Mouse (Mus musculus) forebrain, embryonic 16.5 days (tissue): ENCODE data around the gene Cacna2d3. TPM values are rescaled to one million over a fixed set of nuclear protein-coding genes. Genes with fewer than 3 reads are reported as not detected.

Source experiments
- ATAC-seq: fragments of 200-750 bp; cut with Nextera tagmentation; 2 replicates; pipeline ENCODE4 v1.8.0; 2017; ENCODE audit warnings: mild to moderate bottlenecking, moderate library complexity
- H3K27ac ChIP-seq: fragments of 300-500 bp; sonication (generic); 2 replicates; pipeline ENCODE4 v1.5.1; 2014; ENCODE audit warnings: low read length, control low read depth
- H3K27me3 ChIP-seq: fragments of 300-500 bp; sonication (generic); replicated peaks from 2 replicates; pipeline ENCODE4 v1.6.1; 2014; ENCODE audit warnings: low read length; ENCODE audit not compliant: control insufficient read depth, insufficient read depth
- H3K36me3 ChIP-seq: fragments of 300-500 bp; sonication (generic); 2 replicates; pipeline ENCODE4 v1.6.1; 2014; ENCODE audit not compliant: control insufficient read depth, insufficient read depth
- H3K4me1 ChIP-seq: fragments of 300-500 bp; sonication (generic); replicated peaks from 2 replicates; pipeline ENCODE4 v1.6.1; 2014; ENCODE audit warnings: low read length; ENCODE audit not compliant: control insufficient read depth, insufficient read depth
- H3K4me2 ChIP-seq: fragments of 300-500 bp; sonication (generic); 2 replicates; pipeline ENCODE4 v1.6.1; 2014; ENCODE audit warnings: mild to moderate bottlenecking, low read length, control low read depth
- H3K4me3 ChIP-seq: fragments of 300-500 bp; sonication (generic); replicated peaks from 2 replicates; pipeline ENCODE4 v1.5.1; 2014; ENCODE audit warnings: mild to moderate bottlenecking, low read length, control low read depth
- H3K9ac ChIP-seq: fragments of 300-500 bp; sonication (generic); replicated peaks from 2 replicates; pipeline ENCODE4 v1.6.1; 2014; ENCODE audit warnings: low read depth, low read length, control low read depth
- H3K9me3 ChIP-seq: fragments of 300-500 bp; sonication (generic); 2 replicates; pipeline ENCODE4 v1.6.1; 2016; ENCODE audit warnings: low read length; ENCODE audit not compliant: control insufficient read depth
- WGBS: fragments of 180-500 bp; shearing (Covaris S2); extraction: QIAGEN DNeasy Blood & Tissue Kit; methylation state at CpG from one replicate; pipeline ENCODE4 v1.1.7; 2014; 5-methylcytosine and 5-hydroxymethylcytosine counted together
- polyA plus RNA-seq: library from polyadenylated mRNA; unstranded; fragments of >200 nt; fragmentation: Nextera tagmentation; extraction: Ambion mirVana; gene quantifications from 2 replicates; pipeline ENCODE4 v1.2.1, GENCODE M21; 2015

Gene Cacna2d3
- polyA plus RNA-seq, 1 experiment from 2014 or later = 34.0 TPM

DNA sequence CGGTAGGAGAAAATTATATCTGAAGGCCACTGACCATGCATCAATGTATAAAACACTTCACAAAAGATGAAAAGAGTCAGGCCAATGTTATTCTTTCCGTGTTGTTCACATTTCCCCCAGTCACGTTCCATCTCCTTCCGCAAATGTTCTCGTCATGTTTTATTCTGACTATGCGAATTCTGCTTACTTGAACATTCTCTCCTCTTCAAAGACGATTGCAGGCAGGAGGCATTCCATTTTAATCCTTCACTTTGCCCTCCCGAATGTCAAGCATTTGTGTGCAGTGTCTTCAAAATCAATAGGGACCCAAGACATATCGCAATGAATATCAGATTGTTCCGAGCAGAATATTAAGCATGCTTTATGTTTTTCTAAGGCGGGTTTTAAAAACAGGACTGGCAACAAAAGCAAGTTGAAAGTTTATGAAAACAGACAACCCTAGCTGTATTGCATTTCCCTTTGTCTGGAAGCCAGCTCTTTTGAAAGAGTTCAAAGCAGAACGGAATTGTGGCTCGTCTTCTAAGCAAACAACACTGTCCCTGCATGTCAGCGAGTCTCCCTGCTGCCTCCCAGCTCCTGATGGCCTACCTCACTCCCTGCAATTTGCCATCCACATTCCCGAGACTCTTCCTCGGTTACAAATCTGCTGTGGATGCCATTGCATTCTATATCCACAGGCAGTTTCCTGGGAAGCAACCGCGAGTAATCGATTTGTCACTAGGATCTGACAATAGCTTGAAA, 492.5 kb downstream of the Cacna2d3 start:
- H3K27me3 ChIP-seq = no peaks in the 10 kb centered on the region
- ATAC-seq = no peak
- no peak overlapping the region for H3K27ac ChIP-seq
- H3K9me3 ChIP-seq = no peaks in the 10 kb centered on the region
- no peaks in the 10 kb centered on the region for H3K36me3 ChIP-seq
- H3K4me3 ChIP-seq = no peak overlapping the region
- WGBS = 43% methylated on average over 19 of the region's 19 CpGs
- no peak overlapping the region for H3K4me2 ChIP-seq
- no peaks in the 10 kb centered on the region; the same call in 1 of the 2 replicates for H3K4me1 ChIP-seq
- no peak overlapping the region for H3K9ac ChIP-seq

DNA sequence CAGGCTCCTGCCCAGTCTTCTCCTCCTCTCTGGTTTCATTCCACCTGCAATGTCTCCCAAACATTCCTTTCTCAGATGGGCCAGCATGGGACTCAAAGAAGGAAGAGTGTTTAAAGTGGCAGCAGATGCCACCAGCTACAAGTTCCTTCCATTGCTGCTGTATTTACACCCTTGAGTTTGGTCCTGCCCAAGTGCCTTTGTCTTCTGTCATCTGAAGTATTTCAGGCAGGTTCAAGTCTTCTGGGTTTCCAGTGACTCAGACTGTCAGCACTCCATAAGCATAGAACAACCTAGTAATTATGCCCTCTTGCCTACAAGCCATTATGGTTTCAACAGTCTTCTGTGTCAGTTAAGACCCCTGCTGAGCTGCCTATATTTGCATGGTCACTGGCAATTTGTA, 493.2 kb downstream of the Cacna2d3 start:
- Histone ChIP-seq H3K4me3 (no peak overlapping the region), H3K4me1 (no peaks in the 10 kb centered on the region; the same call in 1 of the 2 replicates), H3K27me3 (no peaks in the 10 kb centered on the region), H3K27ac (no peak overlapping the region), H3K9ac (no peak overlapping the region), H3K4me2 (no peak overlapping the region), H3K36me3 (no peaks in the 10 kb centered on the region), H3K9me3 (no peaks in the 10 kb centered on the region)
- ATAC-seq = no peak

DNA sequence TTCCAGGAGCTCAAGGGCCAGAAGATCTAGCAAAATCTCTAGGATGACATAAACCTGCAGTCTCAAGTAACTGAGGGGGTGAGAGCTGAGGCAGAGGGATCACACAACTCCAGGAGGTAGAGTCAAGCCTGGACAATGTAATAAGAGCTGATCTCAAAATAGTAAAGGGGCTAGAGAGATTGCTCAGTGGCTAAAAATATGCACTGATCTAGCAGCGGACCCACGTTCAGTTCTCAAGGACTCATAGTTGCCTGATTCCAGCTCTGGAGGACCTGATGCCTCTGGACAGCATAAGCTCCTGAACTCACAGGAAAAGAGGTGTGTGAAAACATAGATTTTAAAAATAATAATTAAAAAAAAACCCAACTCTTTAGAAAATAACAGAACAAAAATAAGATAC, 493.7 kb downstream of the Cacna2d3 start:
- no peaks in the 10 kb centered on the region for H3K9me3 ChIP-seq
- no peak overlapping the region for H3K9ac ChIP-seq
- no peak overlapping the region for H3K4me3 ChIP-seq
- H3K27me3 ChIP-seq = no peaks in the 10 kb centered on the region
- H3K4me1 ChIP-seq = no peaks in the 10 kb centered on the region; the same call in 1 of the 2 replicates
- no peak for ATAC-seq
- no peak overlapping the region for H3K4me2 ChIP-seq
- H3K36me3 ChIP-seq = no peaks in the 10 kb centered on the region
- WGBS = 95% methylated on average over 2 of the region's 2 CpGs
- no peak overlapping the region for H3K27ac ChIP-seq

DNA sequence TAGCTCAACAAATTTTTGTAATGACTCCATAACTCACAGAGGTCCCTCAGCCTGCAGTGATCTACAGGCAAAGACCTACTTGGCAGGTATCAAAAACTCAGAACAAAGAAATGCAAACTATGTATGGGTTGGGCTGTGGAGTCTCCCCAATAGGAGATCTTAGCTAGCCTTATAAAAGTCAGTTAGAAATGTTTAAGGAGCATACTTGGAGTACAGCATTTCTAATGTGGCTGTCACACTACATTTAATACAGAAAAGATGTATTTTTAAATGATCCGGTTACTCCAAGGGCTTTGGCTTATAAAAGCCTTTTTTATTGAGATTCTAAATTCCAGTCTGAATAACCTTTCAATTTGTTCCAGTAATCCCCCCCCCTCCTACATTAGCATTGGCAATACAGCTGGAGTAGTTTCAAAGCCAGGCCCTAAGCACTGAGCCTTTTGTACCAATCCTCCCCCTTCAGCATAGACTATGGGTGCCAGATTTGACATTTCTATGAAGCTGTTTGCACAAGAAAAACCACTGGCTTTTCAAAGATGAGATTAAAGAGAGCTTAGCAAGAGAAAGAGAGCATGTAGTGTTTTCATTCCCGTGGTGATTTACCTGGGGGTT, 495.8 kb downstream of the Cacna2d3 start:
- Histone ChIP-seq H3K27ac (no peak overlapping the region), H3K27me3 (no peaks in the 10 kb centered on the region), H3K9me3 (no peaks in the 10 kb centered on the region), H3K4me1 (no peaks in the 10 kb centered on the region; the same call in 1 of the 2 replicates), H3K36me3 (no peaks in the 10 kb centered on the region), H3K4me3 (no peak overlapping the region), H3K9ac (no peak overlapping the region), H3K4me2 (no peak overlapping the region)
- no peak for ATAC-seq
- 11% methylated on average over 2 of the region's 2 CpGs for WGBS

DNA sequence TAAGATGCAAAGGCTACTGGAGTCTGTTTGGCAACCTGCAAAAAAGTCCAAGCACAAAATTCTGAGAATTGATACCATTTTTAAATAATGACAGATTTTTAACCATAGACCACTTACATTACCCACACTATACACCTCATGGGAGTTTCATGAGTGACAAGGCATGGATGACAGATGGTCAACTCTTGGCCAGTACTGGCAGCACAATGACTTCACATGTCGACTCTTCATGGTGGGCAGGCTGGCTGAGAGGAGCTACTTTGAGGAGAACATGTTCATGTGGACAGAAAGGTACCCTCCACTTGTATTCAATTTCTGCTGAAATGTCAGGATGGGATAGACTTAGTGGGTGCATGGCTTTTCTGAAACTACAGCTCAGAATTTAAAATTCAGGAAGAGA, 498.7 kb downstream of the Cacna2d3 start:
- Histone ChIP-seq H3K4me2 (no peak overlapping the region), H3K27me3 (no peaks in the 10 kb centered on the region), H3K4me3 (no peak overlapping the region), H3K36me3 (no peaks in the 10 kb centered on the region), H3K4me1 (no peaks in the 10 kb centered on the region; the same call in 1 of the 2 replicates), H3K9me3 (no peaks in the 10 kb centered on the region), H3K9ac (no peak overlapping the region), H3K27ac (no peak overlapping the region)
- ATAC-seq = no peak
- WGBS = 93% methylated on average over 1 of the region's 1 CpGs

DNA sequence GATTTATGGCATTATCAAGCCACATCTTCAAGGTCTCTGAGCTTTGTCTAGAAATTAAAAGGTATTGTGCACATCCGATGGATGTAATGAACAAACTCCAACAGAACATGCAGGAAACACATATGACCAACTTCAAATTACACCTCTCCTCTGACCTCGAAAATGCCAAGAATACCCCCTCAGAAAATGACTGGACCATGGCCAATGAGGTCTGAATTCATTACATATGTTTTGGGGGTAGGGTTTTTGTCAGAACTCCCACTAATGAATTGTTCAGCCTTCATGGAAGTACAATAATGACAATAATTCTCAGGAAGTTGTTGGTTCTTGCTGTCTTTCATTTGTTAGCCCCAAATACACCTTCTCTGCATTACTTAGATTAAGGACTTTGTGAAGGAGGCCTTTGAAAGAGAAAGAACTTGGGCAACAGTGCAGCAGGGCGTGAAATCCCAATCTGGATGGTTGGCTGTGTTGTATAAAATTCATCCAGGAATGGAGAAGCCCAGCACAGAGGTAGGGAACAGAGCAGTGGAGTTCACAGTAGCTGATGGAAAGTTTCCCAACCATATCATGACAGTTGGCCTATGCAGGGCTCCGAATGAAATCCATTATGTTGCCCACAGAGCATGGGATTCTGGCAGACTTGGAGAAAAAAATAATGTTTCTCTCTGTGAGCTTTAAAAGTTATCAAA, 499.3 kb downstream of the Cacna2d3 start:
- ATAC-seq = peak; percentile 38; the same call in 1 of the 2 replicates
- no peaks in the 10 kb centered on the region for H3K27me3 ChIP-seq
- 58% methylated on average over 4 of the region's 4 CpGs for WGBS
- H3K36me3 ChIP-seq = no peaks in the 10 kb centered on the region
- no peak overlapping the region for H3K4me2 ChIP-seq
- H3K4me1 ChIP-seq = no peaks in the 10 kb centered on the region; the same call in 1 of the 2 replicates
- no peaks in the 10 kb centered on the region for H3K9me3 ChIP-seq
- no peak overlapping the region for H3K27ac ChIP-seq
- H3K4me3 ChIP-seq = no peak overlapping the region
- no peak overlapping the region for H3K9ac ChIP-seq

DNA sequence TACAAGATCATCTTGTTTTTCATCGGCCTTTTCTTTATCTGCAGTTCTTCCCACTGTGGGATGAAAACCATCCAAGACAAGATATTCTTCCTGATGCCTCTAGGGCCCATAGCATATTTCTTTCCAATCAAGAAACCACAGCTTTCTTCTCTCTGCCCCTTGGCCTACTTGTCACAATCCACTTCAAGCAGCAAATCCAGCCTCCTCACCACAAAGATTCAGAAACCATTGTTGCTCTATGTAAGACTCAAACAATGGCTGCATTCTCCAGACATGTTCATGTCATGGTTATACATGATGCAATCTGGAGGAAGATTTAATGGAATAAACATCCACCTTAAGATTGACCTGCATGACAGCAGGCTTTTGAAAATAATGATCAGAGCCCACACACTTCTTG, 505.6 kb downstream of the Cacna2d3 start:
- H3K9ac ChIP-seq = no peak overlapping the region
- no peaks in the 10 kb centered on the region for H3K9me3 ChIP-seq
- H3K4me3 ChIP-seq = no peak overlapping the region
- no peaks in the 10 kb centered on the region for H3K36me3 ChIP-seq
- no peak overlapping the region for H3K4me2 ChIP-seq
- WGBS = 75% methylated on average over 1 of the region's 1 CpGs
- no peaks in the 10 kb centered on the region for H3K27me3 ChIP-seq
- ATAC-seq = no peak
- no peak overlapping the region for H3K27ac ChIP-seq
- H3K4me1 ChIP-seq = no peaks in the 10 kb centered on the region

DNA sequence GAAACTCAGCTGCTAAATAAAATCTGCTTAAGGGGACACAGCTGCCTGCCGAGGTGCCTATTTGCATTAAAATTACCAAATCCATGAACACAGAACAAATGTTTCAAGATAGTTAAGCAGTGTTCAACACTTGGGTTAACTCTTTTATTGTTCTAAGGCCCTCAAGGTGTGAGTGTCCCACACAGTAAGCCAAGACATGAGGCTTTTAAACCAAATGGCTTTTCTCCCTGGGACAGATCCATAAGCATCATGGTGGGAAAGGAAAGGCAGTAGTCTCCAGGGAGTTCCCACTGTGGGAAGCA, 516.7 kb downstream of the Cacna2d3 start:
- Histone ChIP-seq H3K9ac (no peak overlapping the region), H3K36me3 (no peaks in the 10 kb centered on the region), H3K4me3 (no peak overlapping the region), H3K4me2 (no peak overlapping the region), H3K27me3 (no peaks in the 10 kb centered on the region), H3K9me3 (no peaks in the 10 kb centered on the region), H3K27ac (no peak overlapping the region), H3K4me1 (peaks cover 8% of the 10 kb centered on the region; the same call in 1 of the 2 replicates)
- WGBS = 12% methylated on average over 1 of the region's 1 CpGs
- no peak for ATAC-seq

DNA sequence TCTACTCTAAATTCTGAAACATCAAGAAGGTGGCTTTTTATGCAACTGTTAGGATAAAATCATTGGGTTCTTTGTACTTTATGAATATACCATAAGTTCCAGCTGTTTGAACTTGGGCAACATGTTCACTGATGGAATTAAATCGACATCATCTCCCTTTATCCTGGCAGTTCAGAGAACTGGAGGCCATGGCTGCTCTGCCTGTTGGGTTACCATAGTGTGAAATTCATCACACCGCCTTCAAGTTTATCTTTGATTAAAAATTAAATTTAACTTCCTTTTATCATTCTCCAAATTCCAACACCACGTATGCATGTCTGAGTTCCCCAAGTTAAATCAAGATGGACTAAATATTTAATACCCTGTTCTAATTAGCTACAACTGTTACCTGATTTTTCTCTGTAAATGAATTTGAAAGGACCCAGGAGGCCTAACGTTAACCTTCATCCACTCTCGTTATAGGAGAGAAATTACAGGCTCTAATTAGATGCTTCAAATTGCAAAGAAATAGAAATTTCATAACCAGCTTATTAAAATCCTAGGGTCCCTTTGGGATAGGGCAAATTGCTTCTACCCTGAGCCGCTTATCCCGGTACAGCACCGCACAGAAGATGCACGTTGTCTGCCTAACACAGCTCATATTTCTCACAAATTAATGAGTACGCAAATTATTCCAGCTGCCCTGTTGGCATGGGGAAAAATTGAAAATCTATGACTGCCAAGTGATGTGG, 517.3 kb downstream of the Cacna2d3 start:
- 38% methylated on average over 10 of the region's 10 CpGs for WGBS
- Histone ChIP-seq H3K4me2 (no peak overlapping the region), H3K27ac (no peak overlapping the region), H3K9ac (no peak overlapping the region), H3K27me3 (no peaks in the 10 kb centered on the region), H3K9me3 (no peaks in the 10 kb centered on the region), H3K36me3 (no peaks in the 10 kb centered on the region), H3K4me3 (no peak overlapping the region), H3K4me1 (peaks cover 8% of the 10 kb centered on the region; the same call in 1 of the 2 replicates)
- ATAC-seq = peak; percentile 75
